Mouse (Mus musculus): ENCODE data around the gene Slc30a5. TPM values are rescaled to one million over a fixed set of nuclear protein-coding genes. Genes with fewer than 3 reads are reported as not detected.

The Slc30a5 gene
- polyA plus RNA-seq, 1 experiment from 2014 or later = 18.9 TPM

DNA sequence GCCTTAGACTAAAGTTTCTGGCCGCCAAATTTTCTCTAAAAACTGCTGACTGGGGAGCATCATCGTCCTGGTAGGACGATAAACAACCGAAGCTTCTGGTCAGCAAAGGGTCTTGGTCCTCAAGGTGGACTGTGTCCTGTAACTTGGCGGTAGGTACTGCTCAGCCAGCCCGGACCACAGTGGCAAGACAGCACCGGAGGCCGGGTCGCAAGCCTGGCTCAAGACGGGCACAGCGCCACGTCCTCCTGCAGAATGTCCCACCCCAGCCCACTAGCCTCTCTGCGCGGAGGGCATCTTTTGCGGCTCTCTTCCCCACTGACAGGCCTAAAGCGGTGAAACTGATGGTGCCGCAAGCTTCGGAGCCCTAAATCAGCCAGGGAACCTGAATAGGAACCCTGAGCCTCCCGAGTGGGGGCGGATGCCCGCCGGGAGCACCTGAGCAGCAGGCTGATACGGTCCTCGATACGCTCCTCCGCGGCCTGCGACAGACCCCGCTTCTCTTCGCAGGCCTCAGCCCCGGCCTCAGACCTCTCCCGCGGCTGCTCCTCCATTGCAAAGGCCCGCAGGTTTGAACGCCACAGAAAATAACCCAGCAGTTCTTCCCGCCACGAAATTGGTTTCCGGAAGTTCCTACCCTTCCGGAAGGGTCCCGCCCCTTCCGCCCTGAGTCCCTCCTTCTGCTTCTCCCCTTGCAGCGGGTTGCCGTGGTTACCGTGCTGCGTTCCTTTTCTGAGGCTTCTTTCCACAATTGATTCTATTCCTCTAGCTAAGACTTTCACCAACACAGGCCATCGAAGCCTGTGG lies 57.8 kb downstream of the Slc30a5 start, which contains the start of gene Cenph:
TSS of gene Cenph (minus strand) at position 648 of the 804 bp plus-strand sequence.
- peak within 1 kb of the TSS; percentile 76 for H3K9ac ChIP-seq (replicated peaks)
- H3K4me1 ChIP-seq (ENCODE audit: insufficient read depth) = peaks cover 12% of the 10 kb centered on the region; the same call in 1 of the 2 replicates
- H3K9me3 ChIP-seq (ENCODE audit: low read length) = no peaks in the 10 kb centered on the region
- no peaks in the 10 kb centered on the region for H3K27me3 ChIP-seq (ENCODE audit: insufficient read depth, low read length)
- H3K4me3 ChIP-seq (ENCODE audit: low read depth, low read length) = peak within 1 kb of the TSS; percentile 75
- H3K4me2 ChIP-seq (ENCODE audit: low read depth, low read length) = peak within 1 kb of the TSS; percentile 77
- peak; percentile 88 for ATAC-seq
- H3K36me3 ChIP-seq (replicated peaks; ENCODE audit: insufficient read depth, low read length) = peaks cover 24% of the 10 kb centered on the region
- TF ChIP-seq EP300 (IDR thresholded peaks at IDR 0.05; ENCODE audit: low read depth) (0 out of 2 replicates have a peak, but pooled peaks have one; percentile 18), CTCF (IDR thresholded peaks at IDR 0.05; ENCODE audit: low read depth) (no peak)
- H3K27ac ChIP-seq (ENCODE audit: low read depth) = peak within 1 kb of the TSS; percentile 30
- under 1% methylated on average over 46 of the region's 46 CpGs for WGBS (ENCODE audit: insufficient replicate concordance)
- peak; percentile 91 for DNase-seq

DNA sequence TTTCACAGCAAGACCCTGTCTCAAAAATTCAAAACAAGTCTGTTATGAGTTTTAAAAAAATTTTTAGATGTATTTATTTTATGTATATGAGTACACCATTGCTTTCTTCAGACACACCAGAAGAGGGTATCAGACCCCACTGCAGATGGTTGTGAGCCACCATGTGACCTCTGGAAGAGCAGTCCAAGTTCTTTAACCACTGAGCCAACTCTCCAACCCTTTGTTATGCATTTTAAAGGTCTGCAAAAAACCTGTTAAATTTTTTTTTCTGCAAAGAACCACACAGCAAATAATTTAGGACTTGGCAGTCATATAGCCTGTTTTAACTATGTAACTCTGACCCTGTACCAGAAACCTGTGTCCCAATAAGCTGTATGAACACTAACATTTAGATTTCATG lies 58.5 kb downstream of the Slc30a5 start:
- no peak overlapping the region for H3K27ac ChIP-seq (ENCODE audit: low read depth)
- no peaks in the 10 kb centered on the region for H3K9me3 ChIP-seq (ENCODE audit: low read length)
- no peak for ATAC-seq
- peaks cover 12% of the 10 kb centered on the region; the same call in 1 of the 2 replicates for H3K4me1 ChIP-seq (ENCODE audit: insufficient read depth)
- peak overlapping the region; percentile 77 for H3K4me2 ChIP-seq (ENCODE audit: low read depth, low read length)
- TF ChIP-seq CTCF (IDR thresholded peaks at IDR 0.05; ENCODE audit: low read depth) (no peak), EP300 (IDR thresholded peaks at IDR 0.05; ENCODE audit: low read depth) (no peak)
- DNase-seq = no peak
- H3K4me3 ChIP-seq (ENCODE audit: low read depth, low read length) = peak overlapping the region; percentile 75
- H3K27me3 ChIP-seq (ENCODE audit: insufficient read depth, low read length) = no peaks in the 10 kb centered on the region
- H3K36me3 ChIP-seq (replicated peaks; ENCODE audit: insufficient read depth, low read length) = peaks cover 21% of the 10 kb centered on the region
- H3K9ac ChIP-seq (replicated peaks) = peak overlapping the region; percentile 76

DNA sequence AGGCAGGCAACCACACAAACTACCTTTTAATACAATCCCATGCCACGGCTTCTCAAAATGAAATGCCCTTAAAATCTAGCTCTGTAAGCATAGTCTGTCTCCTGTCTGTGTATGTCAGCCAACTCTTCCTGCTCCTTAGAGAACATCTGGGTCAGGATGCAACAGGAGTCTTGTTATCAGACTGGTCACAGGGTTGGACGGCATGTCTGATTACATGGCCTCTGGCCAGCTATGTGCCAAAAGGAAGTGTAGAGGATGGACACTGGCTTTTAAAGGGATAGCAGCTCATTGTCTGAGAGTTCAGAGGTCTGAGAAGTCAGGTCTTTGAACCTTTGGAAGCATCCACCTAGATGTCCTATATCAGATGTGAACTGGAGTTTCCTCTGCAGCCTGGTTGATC lies 77.9 kb downstream of the Slc30a5 start:
- no peak for DNase-seq
- Histone ChIP-seq H3K27ac (ENCODE audit: low read depth) (no peak overlapping the region), H3K27me3 (ENCODE audit: insufficient read depth, low read length) (no peaks in the 10 kb centered on the region), H3K9me3 (ENCODE audit: low read length) (no peaks in the 10 kb centered on the region), H3K4me2 (ENCODE audit: low read depth, low read length) (no peak overlapping the region), H3K4me3 (ENCODE audit: low read depth, low read length) (no peak overlapping the region), H3K4me1 (ENCODE audit: insufficient read depth) (peaks cover 17% of the 10 kb centered on the region; the same call in 1 of the 2 replicates), H3K36me3 (replicated peaks; ENCODE audit: insufficient read depth, low read length) (peaks cover 6% of the 10 kb centered on the region; the same call in 1 of the 2 replicates), H3K9ac (replicated peaks) (no peak overlapping the region)
- no peak for ATAC-seq
- 57% methylated on average over 2 of the region's 2 CpGs for WGBS (ENCODE audit: insufficient replicate concordance)
- TF ChIP-seq CTCF (IDR thresholded peaks at IDR 0.05; ENCODE audit: low read depth) = no peak
- peak; percentile 57; the same call in 1 of the 2 replicates for TF ChIP-seq EP300 (IDR thresholded peaks at IDR 0.05; ENCODE audit: low read depth)

DNA sequence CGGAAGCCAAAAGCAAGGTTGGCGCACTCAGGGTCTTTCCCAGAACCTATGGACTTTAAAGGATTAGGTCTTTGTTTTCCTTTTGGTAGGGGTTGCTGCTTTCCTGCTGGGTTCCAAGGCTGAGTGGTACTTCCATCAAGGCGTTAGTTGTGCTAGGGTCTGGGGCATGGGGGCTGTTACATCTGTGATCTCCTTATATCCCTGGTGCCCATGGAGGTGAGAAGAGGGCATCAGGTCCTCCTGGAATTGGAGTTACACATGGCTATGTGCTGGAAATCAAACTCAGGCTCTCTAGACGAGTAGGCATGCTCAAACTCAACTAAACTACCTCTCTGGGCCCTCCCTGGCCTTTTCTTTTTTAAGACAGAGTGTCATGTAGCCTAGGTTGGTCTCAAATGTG lies 79.0 kb downstream of the Slc30a5 start:
- Histone ChIP-seq H3K9ac (replicated peaks) (no peak overlapping the region), H3K9me3 (ENCODE audit: low read length) (no peaks in the 10 kb centered on the region), H3K27ac (ENCODE audit: low read depth) (no peak overlapping the region), H3K36me3 (replicated peaks; ENCODE audit: insufficient read depth, low read length) (no peaks in the 10 kb centered on the region), H3K4me2 (ENCODE audit: low read depth, low read length) (no peak overlapping the region), H3K4me1 (ENCODE audit: insufficient read depth) (peaks cover 22% of the 10 kb centered on the region; the same call in 1 of the 2 replicates), H3K4me3 (ENCODE audit: low read depth, low read length) (no peak overlapping the region), H3K27me3 (ENCODE audit: insufficient read depth, low read length) (no peaks in the 10 kb centered on the region)
- DNase-seq (no peak), ATAC-seq (no peak)
- TF ChIP-seq CTCF (IDR thresholded peaks at IDR 0.05; ENCODE audit: low read depth) (no peak), EP300 (IDR thresholded peaks at IDR 0.05; ENCODE audit: low read depth) (no peak)
- 82% methylated on average over 4 of the region's 4 CpGs for WGBS (ENCODE audit: insufficient replicate concordance)

DNA sequence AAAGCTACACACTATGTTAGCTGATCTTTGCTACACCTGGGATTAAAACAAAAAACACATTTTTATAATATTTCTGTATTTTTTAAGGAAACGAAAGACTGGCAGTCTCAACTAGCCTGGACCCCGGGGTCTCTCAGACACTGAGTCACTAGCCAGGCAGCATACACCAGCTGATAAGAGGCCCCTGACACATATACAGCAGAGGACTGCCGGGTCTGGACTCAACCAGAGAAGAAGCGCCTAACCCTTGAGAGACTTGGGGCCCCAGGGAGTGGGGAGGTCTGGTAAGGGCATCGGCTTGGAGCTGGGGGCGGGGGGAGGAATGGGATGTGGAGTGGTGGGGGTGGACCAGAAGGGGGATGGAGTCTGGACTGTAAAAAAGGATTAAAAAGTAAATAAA lies 80.2 kb downstream of the Slc30a5 start:
- TF ChIP-seq EP300 (IDR thresholded peaks at IDR 0.05; ENCODE audit: low read depth) (no peak), CTCF (IDR thresholded peaks at IDR 0.05; ENCODE audit: low read depth) (no peak)
- peaks cover 22% of the 10 kb centered on the region; the same call in 1 of the 2 replicates for H3K4me1 ChIP-seq (ENCODE audit: insufficient read depth)

More for the DNA sequence above, 80.2 kb downstream of the Slc30a5 start:
- Histone ChIP-seq H3K36me3 (replicated peaks; ENCODE audit: insufficient read depth, low read length) (no peaks in the 10 kb centered on the region), H3K9ac (replicated peaks) (no peak overlapping the region), H3K4me2 (ENCODE audit: low read depth, low read length) (no peak overlapping the region), H3K27me3 (ENCODE audit: insufficient read depth, low read length) (no peaks in the 10 kb centered on the region), H3K4me3 (ENCODE audit: low read depth, low read length) (no peak overlapping the region), H3K9me3 (ENCODE audit: low read length) (no peaks in the 10 kb centered on the region), H3K27ac (ENCODE audit: low read depth) (no peak overlapping the region)
- 60% methylated on average over 6 of the region's 6 CpGs for WGBS (ENCODE audit: insufficient replicate concordance)
- no peak for DNase-seq
- no peak for ATAC-seq

Other genes starting within 250 kb of the Slc30a5 start
- gene Marveld2, start 216.5 kb downstream of the Slc30a5 start, polyA plus RNA-seq (2015; fragmentation: Nextera tagmentation; extraction: Ambion mirVana) = 8.6 and 9.4 TPM in 2 replicates
- 120 and 123 TPM in 2 replicates for gene Ak6, start 182.4 kb downstream of the Slc30a5 start, polyA plus RNA-seq (2015; fragmentation: Nextera tagmentation; extraction: Ambion mirVana)
- 9.2 and 10.5 TPM in 2 replicates for gene Rad17, start 182.4 kb downstream of the Slc30a5 start, polyA plus RNA-seq (2015; fragmentation: Nextera tagmentation; extraction: Ambion mirVana)
- 17.7 and 20.1 TPM in 2 replicates for gene Taf9, start 181.8 kb downstream of the Slc30a5 start, polyA plus RNA-seq (2015; fragmentation: Nextera tagmentation; extraction: Ambion mirVana)
- 6.1 and 7.0 TPM in 2 replicates for gene Ccdc125, start 163.7 kb downstream of the Slc30a5 start, polyA plus RNA-seq (2015; fragmentation: Nextera tagmentation; extraction: Ambion mirVana)
- gene Cdk7, start 102.5 kb downstream of the Slc30a5 start, polyA plus RNA-seq (2015; fragmentation: Nextera tagmentation; extraction: Ambion mirVana) = 24.3 and 25.0 TPM in 2 replicates
- gene Mrps36, start 88.8 kb downstream of the Slc30a5 start, polyA plus RNA-seq (2015; fragmentation: Nextera tagmentation; extraction: Ambion mirVana) = 120 and 126 TPM in 2 replicates
- gene Cenph, start 57.5 kb downstream of the Slc30a5 start, polyA plus RNA-seq (2015; fragmentation: Nextera tagmentation; extraction: Ambion mirVana) = 19.4 and 19.6 TPM in 2 replicates
- gene Ccnb1, start 46.9 kb downstream of the Slc30a5 start, polyA plus RNA-seq (2015; fragmentation: Nextera tagmentation; extraction: Ambion mirVana) = 74.6 and 85.2 TPM in 2 replicates